8 mouse cellular contexts compared by ENCODE assay signal in genomic region chr7:131411941-131412270, GRCm38 (mm10). TPM values are rescaled to one million over a fixed set of nuclear protein-coding genes. Genes with fewer than 3 reads are reported as not detected.
DNase-seq lines count a peak whose midpoint lies in the region; ATAC-seq and TF ChIP-seq lines count a peak whose summit lies in the region.
"Had no signal": no experiment of that assay in that cellular context is flagged by ENCODE, and none has a peak within 500 bp of the region (broad histone marks: within the 10 kb centered on the region; RNA-seq: fewer than 3 reads in every experiment).

No protein-coding gene starts in this region.

- 34% methylated on average over 2 of the region's 2 CpGs for WGBS in heart, postnatal 0 days
- WGBS in heart, embryonic 10.5 days, result 73% methylated on average over 2 of the region's 2 CpGs
- WGBS in lung, postnatal 0 days, result 21% methylated on average over 2 of the region's 2 CpGs
- WGBS in limb, embryonic 10.5 days, result 59% methylated on average over 2 of the region's 2 CpGs
- 38% methylated on average over 2 of the region's 2 CpGs for WGBS in stomach, postnatal 0 days

- peak overlapping the region; percentile 96; the same call in 1 of the 2 replicates for H3K4me3 ChIP-seq in heart, postnatal 0 days (ENCODE audit: low read depth, low read length)
- no peak overlapping the region for H3K4me3 ChIP-seq in heart, embryonic 10.5 days
- H3K4me3 ChIP-seq in lung, postnatal 0 days (ENCODE audit: low read depth, low read length), result peak overlapping the region; percentile 93
- peak overlapping the region; percentile 90; the same call in 1 of the 2 replicates for H3K4me3 ChIP-seq in limb, embryonic 10.5 days
- H3K4me3 ChIP-seq in stomach, postnatal 0 days (ENCODE audit: low read depth, low read length), result no peak overlapping the region

- peak overlapping the region; percentile 90; the same call in 1 of the 2 replicates for H3K4me2 ChIP-seq in heart, postnatal 0 days (ENCODE audit: low read depth, low read length)
- H3K4me2 ChIP-seq in lung, postnatal 0 days (replicated peaks; ENCODE audit: low read depth, low read length), result peak overlapping the region; percentile 75
- peak overlapping the region; percentile 69 for H3K4me2 ChIP-seq in stomach, postnatal 0 days (replicated peaks; ENCODE audit: low read depth)

- H3K9ac ChIP-seq in heart, postnatal 0 days (replicated peaks; ENCODE audit: low read depth, low read length), result peak overlapping the region; percentile 98; the same call in 1 of the 2 replicates
- H3K9ac ChIP-seq in lung, postnatal 0 days (replicated peaks; ENCODE audit: low read depth), result 0 out of 2 replicates have a peak overlapping the region, but pooled peaks have one; percentile 97
- no peak overlapping the region for H3K9ac ChIP-seq in stomach, postnatal 0 days (ENCODE audit: low read length)

- no peak for ATAC-seq in heart, postnatal 0 days (ENCODE audit: insufficient read depth, low read depth)
- no peak for ATAC-seq in lung, postnatal 0 days
- ATAC-seq in stomach, postnatal 0 days (ENCODE audit: low FRiP score, low TSS enrichment), result no peak

- no peak for TF ChIP-seq CTCF in heart, postnatal 0 days (IDR thresholded peaks at IDR 0.05; ENCODE audit: low read depth)
- TF ChIP-seq CTCF in lung, postnatal 0 days (IDR thresholded peaks at IDR 0.05), result no peak
- TF ChIP-seq CTCF in stomach, postnatal 0 days (IDR thresholded peaks at IDR 0.05; ENCODE audit: low read depth), result no peak

- H3K27ac ChIP-seq in heart, postnatal 0 days (ENCODE audit: low read depth), result no peak overlapping the region
- H3K27ac ChIP-seq in heart, embryonic 10.5 days, result no peak overlapping the region
- H3K27ac ChIP-seq in lung, postnatal 0 days (ENCODE audit: low read length), result peak overlapping the region; percentile 95; the same call in 1 of the 2 replicates
- no peak overlapping the region for H3K27ac ChIP-seq in limb, embryonic 10.5 days
- no peak overlapping the region for H3K27ac ChIP-seq in stomach, postnatal 0 days (replicated peaks)

- no peak for DNase-seq in heart, postnatal 0 days (ENCODE audit: low spot score)
- no peak for DNase-seq in heart, embryonic 10.5 days (ENCODE audit: low spot score)
- DNase-seq in lung, postnatal 0 days (ENCODE audit: low spot score), result peak; percentile 42
- DNase-seq in lung, postnatal 4 days, result no peak
- no peak for DNase-seq in limb, embryonic 10.5 days (ENCODE audit: low spot score)
- DNase-seq in stomach, postnatal 0 days (ENCODE audit: low spot score), result no peak
- no peak for DNase-seq in ovary, postnatal 10 days (ENCODE audit: low spot score)
- DNase-seq: right cerebral cortex, postnatal 14 days had no signal

- no peaks in the 10 kb centered on the region for H3K27me3 ChIP-seq in heart, postnatal 0 days (ENCODE audit: control insufficient read depth, insufficient read depth, low read length)
- no peaks in the 10 kb centered on the region for H3K27me3 ChIP-seq in heart, embryonic 10.5 days (ENCODE audit: insufficient read depth, poor library complexity, severe bottlenecking)
- H3K27me3 ChIP-seq in lung, postnatal 0 days (replicated peaks; ENCODE audit: insufficient read depth, low read length), result no peaks in the 10 kb centered on the region
- H3K27me3 ChIP-seq in limb, embryonic 10.5 days (ENCODE audit: low read depth, poor library complexity, severe bottlenecking), result no peaks in the 10 kb centered on the region
- no peaks in the 10 kb centered on the region for H3K27me3 ChIP-seq in stomach, postnatal 0 days (ENCODE audit: control insufficient read depth, insufficient read depth, low read length)

- H3K36me3 ChIP-seq in heart, postnatal 0 days (replicated peaks; ENCODE audit: control insufficient read depth, insufficient read depth, low read length), result no peaks in the 10 kb centered on the region
- H3K36me3 ChIP-seq in heart, embryonic 10.5 days, result no peaks in the 10 kb centered on the region
- no peaks in the 10 kb centered on the region for H3K36me3 ChIP-seq in lung, postnatal 0 days (ENCODE audit: insufficient read depth, low read length)
- peaks cover 7% of the 10 kb centered on the region; the same call in 1 of the 2 replicates for H3K36me3 ChIP-seq in limb, embryonic 10.5 days
- H3K36me3 ChIP-seq in stomach, postnatal 0 days (ENCODE audit: control insufficient read depth, insufficient read depth, low read length), result no peaks in the 10 kb centered on the region

- H3K9me3 ChIP-seq in heart, postnatal 0 days (replicated peaks; ENCODE audit: control insufficient read depth, low read length), result no peaks in the 10 kb centered on the region
- no peaks in the 10 kb centered on the region for H3K9me3 ChIP-seq in heart, embryonic 10.5 days
- no peaks in the 10 kb centered on the region for H3K9me3 ChIP-seq in lung, postnatal 0 days (ENCODE audit: low read length)
- no peaks in the 10 kb centered on the region for H3K9me3 ChIP-seq in limb, embryonic 10.5 days (replicated peaks)
- H3K9me3 ChIP-seq in stomach, postnatal 0 days (ENCODE audit: control insufficient read depth, low read length), result no peaks in the 10 kb centered on the region

- TF ChIP-seq EP300 in heart, postnatal 0 days (IDR thresholded peaks at IDR 0.05; ENCODE audit: low read depth), result no peak
- no peak for TF ChIP-seq EP300 in lung, postnatal 0 days (IDR thresholded peaks at IDR 0.05)
- no peak for TF ChIP-seq EP300 in stomach, postnatal 0 days (optimal IDR thresholded peaks at IDR 0.05)

- peaks cover 14% of the 10 kb centered on the region for H3K4me1 ChIP-seq in heart, postnatal 0 days (ENCODE audit: control insufficient read depth, insufficient read depth)
- H3K4me1 ChIP-seq in heart, embryonic 10.5 days, result peaks cover 12% of the 10 kb centered on the region
- H3K4me1 ChIP-seq in lung, postnatal 0 days (ENCODE audit: insufficient read depth, low read depth, low read length), result peaks cover 14% of the 10 kb centered on the region; the same call in 1 of the 2 replicates
- H3K4me1 ChIP-seq in limb, embryonic 10.5 days, result peaks cover 21% of the 10 kb centered on the region
- peaks cover 3% of the 10 kb centered on the region; the same call in 1 of the 2 replicates for H3K4me1 ChIP-seq in stomach, postnatal 0 days (replicated peaks; ENCODE audit: control insufficient read depth, insufficient read depth)

RNA-seq across cellular contexts. Expression of gene Acadsb, which starts 1.5 kb away (rescaled TPM):
- total RNA-seq in heart, postnatal 0 days (2014; rRNA removed; ENCODE audit: low replicate concordance), result 32.5 and 36.8 TPM in 2 replicates
- polyA plus RNA-seq in heart, postnatal 0 days (2015; fragmentation: Nextera tagmentation; extraction: Ambion mirVana), result 81.1 and 83.9 TPM in 2 replicates
- 56.5 and 61.3 TPM in 2 replicates for polyA plus RNA-seq in heart, embryonic 10.5 days (2016; fragmentation: Nextera tagmentation; extraction: Ambion mirVana)
- polyA plus RNA-seq in lung, postnatal 0 days (2015; fragmentation: Nextera tagmentation; extraction: Ambion mirVana), result 99.4 and 129 TPM in 2 replicates
- polyA plus RNA-seq in limb, embryonic 10.5 days (2016; fragmentation: Nextera tagmentation; extraction: Ambion mirVana), result 51.9 and 56.2 TPM in 2 replicates
- 54.5 and 59.1 TPM in 2 replicates for polyA plus RNA-seq in stomach, postnatal 0 days (2015; fragmentation: Nextera tagmentation; extraction: Ambion mirVana)

RNA-seq across cellular contexts. Expression of gene Ikzf5, which starts 1.6 kb away (rescaled TPM):
- total RNA-seq in heart, postnatal 0 days (2014; rRNA removed; ENCODE audit: low replicate concordance), result 9.5 and 12.2 TPM in 2 replicates
- polyA plus RNA-seq in heart, postnatal 0 days (2015; fragmentation: Nextera tagmentation; extraction: Ambion mirVana), result 7.2 and 7.3 TPM in 2 replicates
- 10.6 and 12.7 TPM in 2 replicates for polyA plus RNA-seq in heart, embryonic 10.5 days (2016; fragmentation: Nextera tagmentation; extraction: Ambion mirVana)
- polyA plus RNA-seq in lung, postnatal 0 days (2015; fragmentation: Nextera tagmentation; extraction: Ambion mirVana), result 9.0 and 10.3 TPM in 2 replicates
- 20.2 and 21.2 TPM in 2 replicates for polyA plus RNA-seq in limb, embryonic 10.5 days (2016; fragmentation: Nextera tagmentation; extraction: Ambion mirVana)
- 6.4 and 6.8 TPM in 2 replicates for polyA plus RNA-seq in stomach, postnatal 0 days (2015; fragmentation: Nextera tagmentation; extraction: Ambion mirVana)

RNA-seq across cellular contexts. Expression of gene Pstk, which starts 41.0 kb away (rescaled TPM):
- 75.0 and 82.2 TPM in 2 replicates for total RNA-seq in heart, postnatal 0 days (2014; rRNA removed; ENCODE audit: low replicate concordance)
- polyA plus RNA-seq in heart, postnatal 0 days (2015; fragmentation: Nextera tagmentation; extraction: Ambion mirVana), result 124 and 126 TPM in 2 replicates
- 90.8 and 92.4 TPM in 2 replicates for polyA plus RNA-seq in heart, embryonic 10.5 days (2016; fragmentation: Nextera tagmentation; extraction: Ambion mirVana)
- 30.5 and 32.7 TPM in 2 replicates for polyA plus RNA-seq in lung, postnatal 0 days (2015; fragmentation: Nextera tagmentation; extraction: Ambion mirVana)
- polyA plus RNA-seq in limb, embryonic 10.5 days (2016; fragmentation: Nextera tagmentation; extraction: Ambion mirVana), result 68.0 and 79.4 TPM in 2 replicates
- 50.0 and 52.2 TPM in 2 replicates for polyA plus RNA-seq in stomach, postnatal 0 days (2015; fragmentation: Nextera tagmentation; extraction: Ambion mirVana)

RNA-seq across cellular contexts. Expression of gene 2310057M21Rik, which starts 49.3 kb away (rescaled TPM):
- 4.2 and 6.3 TPM in 2 replicates for total RNA-seq in heart, postnatal 0 days (2014; rRNA removed; ENCODE audit: low replicate concordance)
- 13.6 and 15.0 TPM in 2 replicates for polyA plus RNA-seq in heart, postnatal 0 days (2015; fragmentation: Nextera tagmentation; extraction: Ambion mirVana)
- 26.1 and 29.2 TPM in 2 replicates for polyA plus RNA-seq in heart, embryonic 10.5 days (2016; fragmentation: Nextera tagmentation; extraction: Ambion mirVana)
- polyA plus RNA-seq in lung, postnatal 0 days (2015; fragmentation: Nextera tagmentation; extraction: Ambion mirVana), result 10.7 and 12.5 TPM in 2 replicates
- 22.6 and 25.5 TPM in 2 replicates for polyA plus RNA-seq in limb, embryonic 10.5 days (2016; fragmentation: Nextera tagmentation; extraction: Ambion mirVana)
- polyA plus RNA-seq in stomach, postnatal 0 days (2015; fragmentation: Nextera tagmentation; extraction: Ambion mirVana), result 11.5 and 12.8 TPM in 2 replicates

Comparison
In these comparisons a context has a peak if more than half of its experiments do, and no peak if none do; other contexts are left out.
1. H3K4me3 ChIP-seq: peak in heart, postnatal 0 days (single experiment), lung, postnatal 0 days (single experiment) and limb, embryonic 10.5 days (single experiment); none in heart, embryonic 10.5 days (single experiment) and stomach, postnatal 0 days (single experiment).
2. Peak in every context shown above with its lines, with median percentiles within 50 percentile points of each other: H3K4me2 ChIP-seq.